Comparison of ENCODE assay signal across 20 mouse cellular contexts in the genomic region with DNA sequence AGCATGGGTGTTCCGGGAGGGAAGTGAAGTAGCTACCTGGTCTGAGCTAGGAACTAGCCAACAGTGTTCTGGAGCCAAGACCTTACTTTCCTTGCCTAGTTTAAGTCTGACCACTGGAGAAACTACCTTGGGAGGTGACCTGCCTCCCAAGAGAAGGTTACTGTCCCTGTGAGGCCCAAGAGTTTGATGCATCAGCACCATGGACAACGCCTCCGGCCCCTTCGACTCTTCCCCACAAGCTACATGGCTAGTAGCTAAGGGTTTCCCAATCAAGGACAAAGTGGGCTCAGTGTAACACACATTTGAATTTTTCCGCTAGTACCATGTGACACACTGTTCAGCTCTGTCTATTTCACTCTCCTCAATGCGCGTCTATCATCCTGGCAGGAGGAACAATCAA.
DNase-seq lines count a peak whose midpoint lies in the region; ATAC-seq and TF ChIP-seq lines count a peak whose summit lies in the region.
"Had no signal": no experiment of that assay in that cellular context is flagged by ENCODE, and none has a peak within 500 bp of the region (broad histone marks: within the 10 kb centered on the region; RNA-seq: fewer than 3 reads in every experiment).

No protein-coding gene starts in this region.

- no peak overlapping the region for H3K27ac ChIP-seq in midbrain, embryonic 11.5 days (ENCODE audit: low read depth, low read length)
- no peak overlapping the region for H3K27ac ChIP-seq in midbrain, postnatal 0 days (ENCODE audit: low read depth, low read length)
- H3K27ac ChIP-seq in neural tube, embryonic 11.5 days (ENCODE audit: low read depth, low read length) = no peak overlapping the region
- H3K27ac ChIP-seq: heart, embryonic 13.5 days; liver, embryonic 15.5 days; neural tube, embryonic 12.5 days; stomach, embryonic 15.5 days had no signal

- H3K36me3 ChIP-seq in midbrain, embryonic 11.5 days (ENCODE audit: control insufficient read depth, insufficient read depth, low read length) = no peaks in the 10 kb centered on the region
- no peaks in the 10 kb centered on the region for H3K36me3 ChIP-seq in midbrain, postnatal 0 days (ENCODE audit: insufficient read depth, low read length)
- H3K36me3 ChIP-seq in neural tube, embryonic 11.5 days (ENCODE audit: control insufficient read depth, insufficient read depth, low read length) = no peaks in the 10 kb centered on the region
- H3K36me3 ChIP-seq: heart, embryonic 13.5 days; liver, embryonic 15.5 days; neural tube, embryonic 12.5 days; stomach, embryonic 15.5 days had no signal

- H3K9me3 ChIP-seq in midbrain, embryonic 11.5 days (ENCODE audit: control insufficient read depth, low read length) = no peaks in the 10 kb centered on the region; the same call in 1 of the 2 replicates
- H3K9me3 ChIP-seq in midbrain, postnatal 0 days (ENCODE audit: low read length) = no peaks in the 10 kb centered on the region
- no peaks in the 10 kb centered on the region for H3K9me3 ChIP-seq in neural tube, embryonic 11.5 days (ENCODE audit: control insufficient read depth, low read length)
- H3K9me3 ChIP-seq: stomach, embryonic 15.5 days had no signal

- H3K4me1 ChIP-seq in midbrain, embryonic 11.5 days (ENCODE audit: control insufficient read depth, insufficient read depth, low read length) = peaks cover 3% of the 10 kb centered on the region; the same call in 1 of the 2 replicates
- no peaks in the 10 kb centered on the region for H3K4me1 ChIP-seq in midbrain, postnatal 0 days (ENCODE audit: insufficient read depth, low read length)
- no peaks in the 10 kb centered on the region for H3K4me1 ChIP-seq in neural tube, embryonic 11.5 days (ENCODE audit: control insufficient read depth, insufficient read depth, low read length)
- H3K4me1 ChIP-seq: heart, embryonic 13.5 days; liver, embryonic 15.5 days; neural tube, embryonic 12.5 days; stomach, embryonic 15.5 days had no signal

- peaks cover 35% of the 10 kb centered on the region for H3K27me3 ChIP-seq in midbrain, embryonic 11.5 days (ENCODE audit: control insufficient read depth, insufficient read depth, low read length)
- H3K27me3 ChIP-seq in midbrain, postnatal 0 days (ENCODE audit: insufficient read depth, low read length) = 0 out of 2 replicates have a peak, but pooled peaks cover 3% of the 10 kb centered on the region
- H3K27me3 ChIP-seq in neural tube, embryonic 11.5 days (ENCODE audit: control insufficient read depth, insufficient read depth, low read length) = no peaks in the 10 kb centered on the region
- H3K27me3 ChIP-seq: heart, embryonic 13.5 days; liver, embryonic 15.5 days; neural tube, embryonic 12.5 days; stomach, embryonic 15.5 days had no signal

- H3K9ac ChIP-seq in midbrain, embryonic 11.5 days (ENCODE audit: low read length) = no peak overlapping the region
- H3K9ac ChIP-seq in midbrain, postnatal 0 days (replicated peaks; ENCODE audit: low read length, poor library complexity, severe bottlenecking) = no peak overlapping the region
- H3K9ac ChIP-seq in neural tube, embryonic 11.5 days (ENCODE audit: low read length) = no peak overlapping the region
- H3K9ac ChIP-seq: heart, embryonic 13.5 days; liver, embryonic 15.5 days; neural tube, embryonic 12.5 days; stomach, embryonic 15.5 days had no signal

- DNase-seq in heart, adult 11 months = peak; percentile 33
- no peak for DNase-seq in heart, postnatal 4 days
- peak; percentile 90 for DNase-seq in midbrain, embryonic 11.5 days (ENCODE audit: low spot score, missing footprints)
- DNase-seq in midbrain, postnatal 0 days (ENCODE audit: low spot score) = no peak
- peak; percentile 37 for DNase-seq in embryo, embryonic 9.5 days (ENCODE audit: extremely low spot score)
- peak; percentile 20 for DNase-seq in neural tube, embryonic 11.5 days (ENCODE audit: low spot score)
- DNase-seq in gastrocnemius, postnatal 25 days = no peak
- DNase-seq in adrenal gland, adult (ENCODE audit: inconsistent age in 2 of 2, low spot score in 1 of 2) = no peak
- DNase-seq: adrenal gland, adult 8-10 months; cerebellum, adult 2 months; layer of hippocampus, postnatal 36 days; left cerebral cortex, postnatal 4 days; lung, postnatal 4 days; midbrain, embryonic 14.5 days; right cerebral cortex, postnatal 4 days had no signal

- no peak overlapping the region for H3K4me3 ChIP-seq in midbrain, embryonic 11.5 days (ENCODE audit: low read depth, low read length)
- no peak overlapping the region for H3K4me3 ChIP-seq in midbrain, postnatal 0 days (ENCODE audit: low read depth, low read length)
- H3K4me3 ChIP-seq in neural tube, embryonic 11.5 days (ENCODE audit: low read depth, low read length) = no peak overlapping the region
- H3K4me3 ChIP-seq: heart, embryonic 13.5 days; liver, embryonic 15.5 days; neural tube, embryonic 12.5 days; stomach, embryonic 15.5 days had no signal

- no peak for TF ChIP-seq CTCF in midbrain, postnatal 0 days (IDR thresholded peaks at IDR 0.05)

- 68% methylated on average over 7 of the region's 7 CpGs for WGBS in midbrain, embryonic 11.5 days
- WGBS in midbrain, postnatal 0 days = 71% methylated on average over 7 of the region's 7 CpGs
- WGBS in neural tube, embryonic 11.5 days = 76% methylated on average over 7 of the region's 7 CpGs

- ATAC-seq in midbrain, embryonic 11.5 days (ENCODE audit: low FRiP score) = no peak
- ATAC-seq in midbrain, postnatal 0 days (ENCODE audit: low FRiP score) = no peak
- ATAC-seq in neural tube, embryonic 11.5 days (ENCODE audit: insufficient read depth, low FRiP score, low TSS enrichment) = no peak
- ATAC-seq: intestine, postnatal 0 days had no signal

- H3K4me2 ChIP-seq in midbrain, embryonic 11.5 days = no peak overlapping the region
- H3K4me2 ChIP-seq in midbrain, postnatal 0 days (ENCODE audit: low read depth, low read length, poor library complexity, severe bottlenecking) = no peak overlapping the region
- H3K4me2 ChIP-seq in neural tube, embryonic 11.5 days (ENCODE audit: low read depth) = no peak overlapping the region
- H3K4me2 ChIP-seq: heart, embryonic 13.5 days; liver, embryonic 15.5 days; neural tube, embryonic 12.5 days; stomach, embryonic 15.5 days had no signal

Comparison
In these comparisons a context has a peak if more than half of its experiments do, and no peak if none do; other contexts are left out.
1. DNase-seq: peak in heart, adult 11 months (single experiment), midbrain, embryonic 11.5 days (single experiment), embryo, embryonic 9.5 days (single experiment) and neural tube, embryonic 11.5 days (single experiment); none in heart, postnatal 4 days (single experiment), midbrain, postnatal 0 days (single experiment), gastrocnemius, postnatal 25 days (single experiment) and adrenal gland, adult (0 of 2).